Mouse (Mus musculus) bone marrow, adult 2 months (tissue): ENCODE results near the gene Mapk9.

ENCODE experiments used
- CTCF ChIP-seq: fragments of 200-500 bp; IDR thresholded peaks from 2 replicates; pipeline ENCODE4 v1.5.1; 2011; ENCODE audit warnings: low read length, control low read depth; ENCODE audit not compliant: control insufficient read depth, insufficient read depth
- POLR2A ChIP-seq: fragments of 200-500 bp; IDR thresholded peaks from 2 replicates; pipeline ENCODE4 v1.6.1; 2011; ENCODE audit warnings: low read depth, mild to moderate bottlenecking, control low read depth, low read length, borderline replicate concordance; ENCODE audit not compliant: control insufficient read depth

GRCm38 (mm10) chr11:49829176-49829745 is 17.3 kb upstream of the Mapk9 start:
- TF ChIP-seq POLR2A (no peak), CTCF (no peak)
